Mouse (Mus musculus): Measurements from ENCODE around the gene Gnb1l.

DNA sequence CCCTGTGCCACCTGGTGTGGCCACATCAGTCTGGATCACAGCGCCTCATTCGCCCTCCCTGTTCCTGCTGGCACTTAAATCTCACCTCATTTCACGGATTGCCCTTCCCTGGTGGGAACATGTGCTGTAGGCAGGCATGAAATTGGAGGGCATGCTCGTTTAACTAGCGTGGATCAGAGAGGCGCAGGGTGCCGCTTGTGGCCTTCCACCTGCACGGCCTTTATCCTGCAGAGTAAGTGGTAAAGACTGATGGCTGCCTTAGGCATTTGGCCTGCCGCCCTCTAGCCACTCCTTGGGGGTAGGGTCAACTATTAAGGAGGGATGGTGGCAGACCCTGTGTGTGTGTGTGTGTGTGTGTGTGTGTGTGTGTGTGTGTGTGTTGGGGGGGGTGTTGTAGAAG lies 36.5 kb upstream of the Gnb1l start:
- TF ChIP-seq CTCF (IDR thresholded peaks at IDR 0.05; ENCODE audit: borderline replicate concordance, extremely low read depth, insufficient read depth, insufficient read length) (no peak), POLR2A (IDR thresholded peaks at IDR 0.05; ENCODE audit: borderline replicate concordance, extremely low read depth, insufficient read depth, insufficient read length, poor library complexity, severe bottlenecking) (no peak)
